Mouse (Mus musculus): Measurements from ENCODE around the gene Snx18. TPM values are rescaled to one million over a fixed set of nuclear protein-coding genes. Genes with fewer than 3 reads are reported as not detected.

Gene Snx18
- polyA plus RNA-seq, 1 experiment = 13.7 TPM

DNA sequence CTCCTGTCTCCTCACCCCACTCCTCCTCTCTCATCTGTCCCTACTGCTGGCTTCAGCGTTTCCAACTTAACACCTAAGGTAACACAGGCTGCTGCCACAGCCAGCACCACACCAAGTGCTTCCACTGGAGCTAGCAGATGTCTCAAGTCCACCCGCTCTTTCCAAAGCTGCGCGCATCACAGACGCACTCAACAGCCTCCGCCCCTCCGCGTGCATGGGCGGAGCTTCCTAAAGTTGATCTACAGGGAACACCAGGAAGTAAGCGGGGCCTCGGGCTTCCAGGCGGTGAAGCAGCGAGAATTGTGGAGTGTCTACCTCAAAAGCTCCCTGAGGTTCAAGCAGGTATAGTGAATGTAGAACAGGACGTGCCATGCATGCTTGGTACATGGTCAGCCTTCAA lies 12.2 kb downstream of the Snx18 start:
- Histone ChIP-seq H3K27me3 (ENCODE audit: control insufficient read depth, insufficient read depth, low read length) (no peaks in the 10 kb centered on the region), H3K36me3 (ENCODE audit: control insufficient read depth, insufficient read depth, low read length) (no peaks in the 10 kb centered on the region), H3K27ac (ENCODE audit: insufficient read depth, low read length) (no peak overlapping the region), H3K4me3 (ENCODE audit: extremely low read depth, insufficient read depth, insufficient read length) (no peak overlapping the region), H3K4me1 (ENCODE audit: control insufficient read depth, insufficient read depth, insufficient read length) (peaks cover 10% of the 10 kb centered on the region; the same call in 1 of the 2 replicates)
- TF ChIP-seq CTCF (IDR thresholded peaks at IDR 0.05; ENCODE audit: extremely low read depth, insufficient read depth, insufficient read length, insufficient replicate concordance) = no peak
- no peak for TF ChIP-seq POLR2A (IDR thresholded peaks at IDR 0.05; ENCODE audit: low read depth, low read length)
- WGBS = 93% methylated on average over 14 of the region's 14 CpGs
- no peak for DNase-seq (ENCODE audit: low read depth in 1 of 2, low spot score in 2 of 2)

DNA sequence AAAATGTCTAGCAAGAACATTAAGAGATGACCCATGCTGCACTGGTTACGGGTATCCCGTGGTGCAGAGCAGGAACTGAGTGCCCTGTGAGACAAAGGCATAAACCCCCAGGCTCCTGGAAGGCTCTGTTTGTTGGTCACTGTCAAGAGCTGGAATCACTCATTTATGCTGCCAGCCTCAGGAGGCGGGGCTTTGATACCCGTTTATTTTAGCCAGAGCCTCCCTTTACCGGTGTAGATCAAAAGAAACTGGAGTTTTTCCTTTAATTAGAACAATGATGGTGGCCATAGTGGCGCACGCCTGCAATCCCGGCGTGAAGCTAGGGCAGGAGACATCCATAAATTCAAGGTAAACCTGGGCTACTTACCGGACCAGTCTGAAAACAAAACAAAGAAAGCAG lies 12.7 kb downstream of the Snx18 start:
- 89% methylated on average over 10 of the region's 10 CpGs for WGBS
- no peak for DNase-seq (ENCODE audit: low read depth in 1 of 2, low spot score in 2 of 2)
- no peaks in the 10 kb centered on the region for H3K36me3 ChIP-seq (ENCODE audit: control insufficient read depth, insufficient read depth, low read length)
- TF ChIP-seq CTCF (IDR thresholded peaks at IDR 0.05; ENCODE audit: extremely low read depth, insufficient read depth, insufficient read length, insufficient replicate concordance) (no peak), POLR2A (IDR thresholded peaks at IDR 0.05; ENCODE audit: low read depth, low read length) (no peak)
- no peaks in the 10 kb centered on the region for H3K27me3 ChIP-seq (ENCODE audit: control insufficient read depth, insufficient read depth, low read length)
- H3K27ac ChIP-seq (ENCODE audit: insufficient read depth, low read length) = no peak overlapping the region
- H3K4me3 ChIP-seq (ENCODE audit: extremely low read depth, insufficient read depth, insufficient read length) = no peak overlapping the region
- peaks cover 13% of the 10 kb centered on the region; the same call in 1 of the 2 replicates for H3K4me1 ChIP-seq (ENCODE audit: control insufficient read depth, insufficient read depth, insufficient read length)

GRCm38 (mm10) chr13:113604321-113604720 lies 14.0 kb downstream of the Snx18 start:
- no peak for DNase-seq (ENCODE audit: low read depth in 1 of 2, low spot score in 2 of 2)
- 78% methylated on average over 6 of the region's 6 CpGs for WGBS
- Histone ChIP-seq H3K36me3 (ENCODE audit: control insufficient read depth, insufficient read depth, low read length) (no peaks in the 10 kb centered on the region), H3K4me1 (ENCODE audit: control insufficient read depth, insufficient read depth, insufficient read length) (peaks cover 20% of the 10 kb centered on the region; the same call in 1 of the 2 replicates), H3K27ac (ENCODE audit: insufficient read depth, low read length) (no peak overlapping the region), H3K4me3 (ENCODE audit: extremely low read depth, insufficient read depth, insufficient read length) (no peak overlapping the region), H3K27me3 (ENCODE audit: control insufficient read depth, insufficient read depth, low read length) (no peaks in the 10 kb centered on the region)
- TF ChIP-seq POLR2A (IDR thresholded peaks at IDR 0.05; ENCODE audit: low read depth, low read length) = no peak
- TF ChIP-seq CTCF (IDR thresholded peaks at IDR 0.05; ENCODE audit: extremely low read depth, insufficient read depth, insufficient read length, insufficient replicate concordance) = no peak

- TF ChIP-seq CTCF (IDR thresholded peaks at IDR 0.05; ENCODE audit: extremely low read depth, insufficient read depth, insufficient read length, insufficient replicate concordance) (no peak), POLR2A (IDR thresholded peaks at IDR 0.05; ENCODE audit: low read depth, low read length) (no peak)
- Histone ChIP-seq H3K27me3 (ENCODE audit: control insufficient read depth, insufficient read depth, low read length) (no peaks in the 10 kb centered on the region), H3K27ac (ENCODE audit: insufficient read depth, low read length) (no peak overlapping the region), H3K36me3 (ENCODE audit: control insufficient read depth, insufficient read depth, low read length) (no peaks in the 10 kb centered on the region), H3K4me3 (ENCODE audit: extremely low read depth, insufficient read depth, insufficient read length) (no peak overlapping the region), H3K4me1 (ENCODE audit: control insufficient read depth, insufficient read depth, insufficient read length) (peaks cover 20% of the 10 kb centered on the region; the same call in 1 of the 2 replicates)
- WGBS = 92% methylated on average over 17 of the region's 17 CpGs
- DNase-seq (ENCODE audit: low read depth in 1 of 2, low spot score in 2 of 2) = no peak
Observed at GRCm38 (mm10) chr13:113602882-113603342, 15.5 kb downstream of the Snx18 start.

DNA sequence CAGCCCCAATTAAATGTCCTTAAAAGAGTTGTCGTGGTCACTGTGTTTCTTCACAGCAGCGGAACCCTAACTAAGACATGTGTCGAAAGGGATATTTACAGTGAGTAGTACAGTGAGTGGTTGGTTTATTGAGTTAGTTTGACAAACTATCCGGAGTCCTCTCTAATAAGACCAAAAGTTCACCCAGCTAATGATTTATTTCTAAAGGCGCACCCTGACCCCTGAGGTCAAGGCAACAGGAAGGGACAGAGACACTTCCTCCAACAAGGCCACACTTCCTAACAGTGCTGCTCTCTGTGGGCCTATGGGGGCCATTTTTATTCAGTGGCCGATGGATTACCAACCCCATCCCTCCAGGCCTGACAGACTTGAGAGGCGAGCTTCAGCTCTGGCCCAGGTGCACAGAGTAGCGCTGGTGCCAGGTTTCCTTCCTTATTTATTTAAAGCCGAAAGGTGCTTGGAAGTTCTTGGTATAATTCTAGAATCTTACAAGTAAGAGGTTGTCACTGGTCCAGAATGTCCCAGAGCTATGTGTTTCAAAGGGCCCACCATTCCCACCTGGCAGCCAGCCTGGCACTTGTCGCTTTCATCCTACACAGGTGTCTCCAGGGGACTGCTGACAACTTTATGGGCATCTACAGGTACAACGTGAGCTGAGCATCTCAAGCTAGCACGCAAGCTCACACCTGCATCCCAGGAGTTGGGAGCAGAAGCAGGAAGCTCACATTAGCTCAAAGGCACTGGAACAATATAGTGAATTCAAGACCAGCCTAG lies 16.3 kb downstream of the Snx18 start:
- Histone ChIP-seq H3K4me1 (ENCODE audit: control insufficient read depth, insufficient read depth, insufficient read length) (peaks cover 18% of the 10 kb centered on the region; the same call in 1 of the 2 replicates), H3K36me3 (ENCODE audit: control insufficient read depth, insufficient read depth, low read length) (no peaks in the 10 kb centered on the region), H3K27me3 (ENCODE audit: control insufficient read depth, insufficient read depth, low read length) (no peaks in the 10 kb centered on the region), H3K4me3 (ENCODE audit: extremely low read depth, insufficient read depth, insufficient read length) (no peak overlapping the region), H3K27ac (ENCODE audit: insufficient read depth, low read length) (peak overlapping the region; percentile 53; the same call in 1 of the 2 replicates)
- 92% methylated on average over 12 of the region's 12 CpGs for WGBS
- no peak for DNase-seq (ENCODE audit: low read depth in 1 of 2, low spot score in 2 of 2)
- TF ChIP-seq CTCF (IDR thresholded peaks at IDR 0.05; ENCODE audit: extremely low read depth, insufficient read depth, insufficient read length, insufficient replicate concordance) (no peak), POLR2A (IDR thresholded peaks at IDR 0.05; ENCODE audit: low read depth, low read length) (no peak)

DNA sequence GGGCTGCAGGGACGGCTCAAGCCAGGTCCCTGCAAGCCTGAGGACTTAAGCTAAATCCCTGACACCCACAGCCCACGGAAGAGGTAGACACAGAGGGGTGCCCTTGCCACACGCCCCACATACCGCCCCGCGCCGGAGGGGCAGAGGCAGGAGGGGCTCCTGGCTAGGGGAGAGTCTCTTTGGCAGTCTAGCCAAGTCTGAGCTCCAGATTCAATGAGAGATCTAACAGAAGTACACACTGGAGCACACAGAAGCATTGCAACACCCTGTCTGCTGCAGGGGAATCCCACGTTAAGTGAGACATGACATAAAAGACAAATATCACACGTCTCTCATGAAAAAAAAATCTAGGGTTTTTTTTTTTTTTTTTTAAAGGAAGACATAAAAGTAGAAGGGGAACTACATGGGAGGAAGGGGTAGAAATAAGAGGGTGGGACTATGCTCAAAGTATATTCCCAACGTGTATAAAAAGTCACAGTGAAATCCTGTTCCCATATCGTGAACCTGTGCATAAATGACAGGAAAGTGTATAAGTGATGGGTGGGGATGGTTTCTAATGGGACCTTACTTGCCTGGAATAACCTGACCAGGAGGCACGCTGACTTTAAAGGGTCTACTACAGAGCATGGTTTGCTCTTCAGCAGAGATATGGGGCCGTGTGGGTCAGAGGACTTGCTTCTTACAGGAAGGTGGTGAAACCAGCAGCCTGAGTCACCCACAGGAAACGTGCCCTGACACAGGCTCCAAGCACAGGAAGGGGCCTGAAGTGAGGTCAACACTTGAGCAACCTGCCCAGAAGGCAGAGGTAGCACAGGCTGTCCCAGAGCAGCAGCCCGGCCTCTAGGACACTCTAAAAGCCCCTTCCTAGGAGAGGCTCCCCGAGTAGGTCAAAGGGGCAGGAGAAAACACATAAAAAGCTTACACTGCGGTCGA lies 17.6 kb downstream of the Snx18 start:
- Histone ChIP-seq H3K4me1 (ENCODE audit: control insufficient read depth, insufficient read depth, insufficient read length) (peaks cover 18% of the 10 kb centered on the region; the same call in 1 of the 2 replicates), H3K36me3 (ENCODE audit: control insufficient read depth, insufficient read depth, low read length) (no peaks in the 10 kb centered on the region), H3K27ac (ENCODE audit: insufficient read depth, low read length) (peak overlapping the region; percentile 83), H3K4me3 (ENCODE audit: extremely low read depth, insufficient read depth, insufficient read length) (no peak overlapping the region), H3K27me3 (ENCODE audit: control insufficient read depth, insufficient read depth, low read length) (no peaks in the 10 kb centered on the region)
- WGBS = 54% methylated on average over 18 of the region's 18 CpGs
- DNase-seq (ENCODE audit: low read depth in 1 of 2, low spot score in 2 of 2) = peak in 1 of 2 experiments; percentile 38
- no peak for TF ChIP-seq POLR2A (IDR thresholded peaks at IDR 0.05; ENCODE audit: low read depth, low read length)
- no peak for TF ChIP-seq CTCF (IDR thresholded peaks at IDR 0.05; ENCODE audit: extremely low read depth, insufficient read depth, insufficient read length, insufficient replicate concordance)
